Mouse (Mus musculus): ENCODE data around the gene Adam19.

The Adam19 gene

DNA sequence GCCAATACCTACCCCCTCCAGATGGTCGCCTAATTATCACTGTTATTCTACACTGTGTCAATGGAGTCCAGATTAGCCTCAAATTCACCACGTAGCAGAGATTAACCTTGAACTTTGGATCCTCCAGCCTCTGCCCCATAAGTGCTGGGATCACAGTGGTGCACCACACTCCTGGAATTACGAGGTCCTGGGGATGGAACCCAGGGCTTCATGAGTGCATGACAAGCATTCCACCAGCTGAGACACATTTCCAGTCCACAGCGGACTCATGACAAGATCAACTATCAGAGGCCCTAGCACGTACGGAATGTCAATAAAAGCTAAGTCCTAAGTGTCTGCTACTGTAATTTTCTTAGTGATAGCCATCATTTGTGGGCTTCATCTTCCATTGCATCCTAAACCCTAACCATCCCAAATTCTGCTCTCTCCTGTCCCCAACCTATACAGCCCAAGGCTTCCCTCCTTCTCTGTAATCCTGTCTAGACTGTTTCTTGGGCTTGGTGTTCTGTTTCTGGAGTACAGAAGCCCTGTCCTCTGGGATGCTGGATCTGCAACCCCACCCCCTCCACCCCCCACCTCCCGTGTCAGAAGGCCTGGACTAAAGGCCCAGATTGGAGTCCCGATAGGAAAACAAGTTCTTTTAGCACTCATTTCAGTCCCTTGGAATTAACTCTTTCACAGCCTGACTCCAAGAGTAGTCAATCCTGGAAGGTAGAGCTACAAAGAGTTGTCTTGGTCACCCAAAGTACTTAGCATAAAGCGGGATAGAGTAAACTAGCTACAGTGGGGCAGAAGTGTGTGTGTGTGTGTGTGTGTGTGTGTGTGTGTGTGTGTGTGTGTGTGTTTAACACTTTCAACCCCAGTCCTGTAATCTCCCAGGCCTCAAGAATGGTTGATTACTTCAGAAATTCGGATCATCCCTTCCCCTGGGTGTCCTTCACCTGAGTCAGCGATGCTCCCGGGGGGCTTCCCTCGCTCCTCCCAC, 589 bp upstream of the Adam19 start:
- DNase-seq (ENCODE audit: low read depth), result no peak

DNA sequence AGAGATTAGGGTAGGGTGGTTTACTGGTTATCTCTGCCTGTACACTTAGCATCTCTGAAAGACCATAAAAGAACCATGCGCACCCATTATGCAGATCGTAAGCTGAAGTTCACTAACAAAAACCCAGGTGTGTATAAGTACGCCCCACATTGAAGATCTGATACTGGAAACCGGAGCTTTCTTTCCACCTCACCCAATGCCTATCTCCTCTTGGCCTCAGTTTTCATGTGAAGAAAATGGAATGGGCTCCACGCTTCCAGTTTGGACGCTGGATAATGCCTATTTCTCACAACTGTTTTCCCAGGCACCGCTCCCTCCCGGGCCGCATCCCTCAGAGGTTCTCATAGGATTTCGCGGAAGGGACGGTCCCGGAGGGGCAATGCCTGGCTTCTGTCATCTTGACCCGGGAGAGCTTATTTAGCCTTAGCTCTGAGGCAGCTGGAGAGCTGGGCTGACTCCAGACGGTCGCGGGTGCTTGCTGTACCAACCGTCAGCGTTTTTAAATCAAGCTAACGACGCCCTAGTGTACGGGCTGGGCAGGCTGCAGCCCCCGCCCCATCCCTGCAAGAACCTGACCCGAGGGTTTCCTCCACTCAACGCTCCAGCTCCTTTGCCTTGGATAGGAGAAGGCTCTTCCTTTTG, 1.1 kb downstream of the Adam19 start:
- DNase-seq (ENCODE audit: low read depth), result no peak

DNA sequence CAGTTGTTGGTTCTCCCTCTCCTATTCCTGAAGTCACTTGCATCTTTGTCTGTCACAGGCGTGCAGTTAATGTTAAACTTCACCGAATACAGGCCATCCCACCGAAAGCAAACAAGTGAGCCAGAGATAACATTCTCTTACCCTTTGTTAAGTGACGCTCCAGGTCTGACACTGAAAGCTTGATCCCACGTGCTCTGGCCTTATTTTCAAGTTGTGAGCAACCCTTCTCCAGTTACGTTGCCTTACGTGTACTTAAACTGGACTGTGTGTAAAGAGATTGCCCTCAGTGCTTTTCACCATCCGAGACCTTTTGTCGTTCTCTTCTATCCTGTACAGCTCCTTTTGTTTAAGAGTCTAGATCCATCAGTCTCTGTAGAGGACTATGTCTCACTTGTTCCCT, 2.2 kb downstream of the Adam19 start:
- DNase-seq (ENCODE audit: low read depth), result no peak

DNA sequence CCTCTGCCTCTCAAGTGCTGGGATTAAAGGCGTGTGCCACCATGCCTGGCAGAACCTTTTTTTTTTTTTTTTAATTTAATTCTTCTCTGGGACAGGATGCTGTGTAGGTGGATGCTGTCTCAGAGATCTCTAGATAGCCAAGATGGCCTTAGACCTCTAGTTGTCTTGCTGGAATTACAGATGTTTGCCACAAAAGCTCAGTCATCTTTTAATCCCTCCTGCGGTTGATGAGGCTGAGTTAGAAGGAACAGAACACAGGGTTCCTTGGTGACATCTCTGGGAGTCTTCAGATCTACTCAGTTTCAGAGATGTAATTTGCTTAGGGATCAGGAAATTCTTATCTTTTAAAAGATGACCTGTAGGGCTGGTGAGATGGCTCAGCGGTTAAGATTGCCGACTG, 3.1 kb downstream of the Adam19 start:
- no peak for DNase-seq (ENCODE audit: low read depth)

DNA sequence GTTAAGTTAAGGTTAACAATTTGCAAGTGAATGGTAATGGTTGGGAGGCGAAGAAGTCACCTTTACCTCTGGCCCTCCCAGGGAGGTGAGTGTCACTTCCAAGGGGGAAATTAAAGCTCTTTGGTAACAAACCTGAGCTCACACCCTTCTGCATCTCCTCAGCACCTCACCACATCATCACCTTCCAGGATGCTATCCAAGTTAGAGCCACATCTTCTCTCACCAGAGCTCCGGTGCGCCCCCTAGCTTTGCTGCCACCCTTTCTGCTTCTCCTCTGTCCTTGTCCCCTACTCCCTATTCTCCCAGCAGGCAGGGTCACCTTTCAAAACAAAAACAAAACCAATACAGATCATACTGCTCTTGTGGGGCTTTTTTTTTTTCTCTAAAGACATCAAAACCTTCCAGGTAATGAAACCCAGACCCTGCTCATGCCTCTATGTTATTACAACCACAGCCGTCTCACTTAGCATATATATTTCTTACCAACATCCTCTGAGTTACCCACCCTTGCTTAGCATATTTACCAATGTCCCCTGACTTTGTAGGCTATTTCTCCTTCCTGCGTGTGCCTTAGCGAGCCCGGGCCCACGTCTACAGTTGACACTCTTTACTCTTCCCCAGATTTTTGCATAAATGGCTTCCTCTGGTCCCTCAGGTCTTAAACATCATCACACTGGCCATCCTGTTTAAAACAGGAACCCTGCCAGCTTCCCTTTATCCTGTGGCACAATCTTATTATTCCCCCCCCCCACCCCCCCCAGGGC, 4.3 kb downstream of the Adam19 start:
- DNase-seq (ENCODE audit: low read depth), result no peak

DNA sequence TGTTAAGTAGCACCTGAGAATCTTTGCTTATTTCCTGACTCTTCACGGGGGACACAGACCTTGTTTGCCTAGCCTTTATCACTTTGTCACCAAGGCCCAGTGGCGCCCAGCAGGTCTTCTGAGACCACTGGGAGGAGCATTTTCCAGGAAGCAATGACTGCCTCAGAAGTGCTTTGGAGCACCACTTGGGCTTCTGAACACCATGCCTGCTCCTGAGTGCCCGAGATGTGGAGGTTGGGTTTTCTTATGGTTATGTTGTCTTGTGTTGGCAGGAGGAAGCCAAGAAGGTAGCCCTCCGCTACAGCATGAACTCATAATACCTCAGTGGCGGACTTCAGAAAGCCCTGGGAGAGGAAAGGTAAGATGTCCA, 4.8 kb downstream of the Adam19 start:
- DNase-seq (ENCODE audit: low read depth), result no peak

DNA sequence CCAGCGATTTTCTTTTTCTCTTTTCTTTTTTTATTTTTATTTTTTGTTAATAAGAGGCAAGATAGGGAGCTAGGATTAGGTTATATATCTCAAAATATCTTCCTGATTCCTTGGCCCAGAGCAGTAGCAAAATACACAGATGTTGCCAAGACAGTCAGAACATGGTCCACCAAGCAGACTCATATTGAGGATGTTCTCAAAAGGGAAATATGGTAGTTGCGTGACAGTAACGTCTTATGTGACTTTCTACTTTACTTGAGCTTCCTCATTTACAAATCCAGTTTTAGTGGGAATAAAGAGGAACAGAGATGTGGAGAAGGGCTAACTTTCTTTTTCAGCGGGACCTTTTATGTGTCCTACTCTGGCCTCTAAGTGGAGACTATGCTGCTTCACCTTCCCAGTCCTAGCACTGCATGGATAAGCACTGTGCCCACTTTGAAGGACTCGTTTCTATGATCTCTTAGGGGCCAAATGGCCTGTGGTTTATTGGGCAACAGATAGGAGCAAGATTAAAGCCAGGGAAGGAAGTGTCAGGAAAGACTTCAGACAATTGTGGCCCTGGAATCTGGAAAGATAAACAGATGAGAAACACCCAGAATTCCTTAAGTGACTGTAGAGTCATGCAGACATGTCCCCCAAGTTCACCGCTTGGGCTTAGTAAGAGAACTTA, 6.1 kb downstream of the Adam19 start:
- no peak for DNase-seq (ENCODE audit: low read depth)

DNA sequence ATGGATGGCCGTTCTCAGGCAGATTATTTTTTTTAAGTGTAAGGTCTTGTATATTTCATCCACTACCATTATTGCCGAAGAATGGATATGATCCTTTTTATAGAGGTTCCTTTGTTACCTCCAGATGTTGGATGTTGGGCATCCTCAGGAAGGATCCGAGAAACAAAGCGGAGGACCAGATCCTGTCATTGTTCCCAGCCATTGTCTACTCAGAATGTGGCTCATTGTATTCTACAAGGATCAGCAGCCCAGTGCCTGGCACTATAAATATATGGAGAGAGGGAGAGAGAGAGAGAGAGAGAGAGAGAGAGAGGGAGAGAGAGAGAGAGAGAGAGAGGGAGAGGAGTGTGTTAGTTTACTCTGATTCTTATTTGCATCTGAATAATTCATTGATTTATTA, 6.8 kb downstream of the Adam19 start:
- no peak for DNase-seq (ENCODE audit: low read depth)

DNA sequence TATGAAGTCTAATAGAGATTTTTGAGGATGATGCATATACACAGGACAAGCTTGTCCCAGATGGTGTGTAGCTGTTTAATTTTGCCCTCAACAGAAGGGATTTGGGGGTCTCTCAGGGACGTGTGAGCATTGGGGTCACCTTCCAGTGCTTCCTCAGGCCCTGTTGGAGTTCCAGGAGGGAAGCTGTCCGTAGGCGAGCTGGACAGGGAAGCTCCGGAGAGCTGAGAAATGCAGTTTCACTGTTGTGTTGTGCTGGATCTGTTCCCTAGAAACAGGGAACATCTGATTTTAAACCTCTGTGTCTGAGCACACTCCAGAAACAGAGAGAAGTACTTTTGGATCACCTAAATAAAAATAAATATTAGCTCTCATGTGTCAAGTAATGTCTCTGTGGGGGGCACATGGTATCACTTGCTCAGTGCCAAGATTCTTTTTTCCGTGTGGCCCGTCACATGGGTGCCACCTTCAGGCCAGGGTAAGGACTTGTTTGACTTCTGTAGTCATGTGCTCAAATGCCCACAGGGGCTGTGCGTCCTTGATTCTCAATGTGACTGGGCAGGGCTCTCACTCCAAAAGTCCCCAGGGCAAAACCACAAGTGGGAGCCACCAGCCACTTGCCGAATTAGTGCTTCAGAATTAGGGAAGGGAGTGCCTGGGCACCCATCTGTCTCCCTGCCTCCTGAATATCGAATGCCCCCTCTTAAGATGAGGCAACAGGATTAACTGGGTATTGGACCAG, 7.4 kb downstream of the Adam19 start:
- DNase-seq (ENCODE audit: low read depth), result no peak

DNA sequence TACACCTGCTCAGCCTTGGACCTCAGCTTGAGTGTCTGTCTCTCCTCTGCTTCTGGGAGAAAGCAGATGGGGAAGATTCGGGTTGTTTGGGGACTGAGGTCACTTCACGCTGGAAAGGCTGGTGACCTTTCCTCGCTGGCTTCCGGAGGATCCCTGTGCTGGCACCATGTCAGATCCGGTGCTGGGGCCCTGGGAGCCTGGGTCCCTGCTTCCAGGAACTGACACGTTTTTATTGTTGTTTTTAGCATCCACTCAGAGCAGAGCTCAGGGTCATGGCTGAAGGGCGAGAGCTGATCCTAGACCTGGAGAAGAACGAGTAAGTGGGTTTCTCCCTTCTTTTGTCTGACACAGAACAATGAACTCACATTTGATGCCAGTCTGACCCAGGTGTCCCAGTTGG, 9.0 kb downstream of the Adam19 start:
- no peak for DNase-seq (ENCODE audit: low read depth)

DNA sequence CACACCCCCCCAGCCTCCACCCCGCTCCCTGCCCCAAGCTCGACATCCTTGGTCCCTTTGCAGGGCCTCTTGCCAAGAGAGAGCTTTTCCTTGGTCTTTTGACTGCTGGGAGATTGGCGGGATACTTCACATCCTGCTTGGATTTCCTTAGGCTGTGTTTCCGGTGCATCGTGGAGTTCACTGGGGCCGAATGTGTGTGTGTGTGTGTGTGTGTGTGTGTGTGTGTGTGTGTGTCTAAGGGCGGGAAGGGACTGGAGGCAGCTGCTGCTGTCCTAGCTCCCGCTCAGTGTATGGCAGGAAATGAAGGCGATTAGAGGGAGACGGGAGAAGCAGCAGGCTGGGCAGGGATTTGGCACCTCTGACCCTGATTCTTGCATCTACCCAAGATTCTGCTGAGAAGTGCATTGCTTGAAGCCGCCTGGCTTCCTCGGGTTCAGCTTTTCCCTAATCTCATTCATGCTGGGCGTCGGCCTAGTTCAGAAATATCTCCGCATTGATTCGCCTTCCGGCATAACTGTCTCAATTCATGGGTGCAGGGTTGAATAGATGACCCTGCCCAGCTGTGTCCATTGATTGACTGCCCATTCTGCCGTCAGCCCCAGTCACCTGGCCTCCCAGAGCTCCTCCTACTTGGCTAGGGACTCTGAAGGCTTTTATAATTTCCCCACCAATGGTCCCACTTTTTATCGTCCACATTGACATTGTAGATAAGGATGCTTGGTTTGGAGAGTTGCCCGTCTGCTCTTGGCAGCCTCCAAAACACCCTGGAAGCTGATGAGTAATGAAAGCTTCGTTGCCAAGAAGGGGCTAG, 9.6 kb downstream of the Adam19 start:
- no peak for DNase-seq (ENCODE audit: low read depth)

DNA sequence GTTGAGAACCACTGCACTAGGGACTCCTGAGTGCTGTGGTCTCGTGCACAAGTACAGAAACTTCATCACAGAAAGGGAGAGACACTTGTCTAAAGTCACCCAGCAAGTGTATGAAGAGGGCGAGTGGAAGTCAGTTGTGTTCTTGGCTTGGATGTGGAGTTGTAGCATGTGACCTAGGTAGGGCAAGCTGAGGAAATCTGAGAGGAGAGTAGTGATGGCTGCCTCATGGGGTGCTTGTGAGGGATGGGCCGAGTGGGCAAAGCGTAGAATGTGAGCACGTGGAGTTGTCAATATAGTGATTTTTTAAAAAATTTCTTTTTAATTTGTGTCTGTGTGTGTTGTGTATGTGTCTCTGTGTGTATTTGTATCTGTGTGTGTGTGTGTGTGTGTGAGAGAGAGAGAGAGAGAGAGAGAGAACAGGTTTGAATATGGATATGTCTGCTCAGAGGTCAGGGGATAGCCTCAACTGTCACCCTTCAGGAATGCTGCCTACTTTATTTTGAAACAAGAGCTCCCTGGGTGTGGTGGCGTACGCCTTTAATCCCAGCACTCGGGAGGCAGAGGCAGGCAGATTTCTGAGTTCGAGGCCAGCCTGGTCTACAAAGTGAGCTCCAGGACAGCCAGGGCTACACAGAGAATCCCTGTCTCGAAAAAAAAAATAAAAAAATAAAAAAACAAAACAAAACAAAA, 11.7 kb downstream of the Adam19 start:
- no peak for DNase-seq (ENCODE audit: low read depth)

DNA sequence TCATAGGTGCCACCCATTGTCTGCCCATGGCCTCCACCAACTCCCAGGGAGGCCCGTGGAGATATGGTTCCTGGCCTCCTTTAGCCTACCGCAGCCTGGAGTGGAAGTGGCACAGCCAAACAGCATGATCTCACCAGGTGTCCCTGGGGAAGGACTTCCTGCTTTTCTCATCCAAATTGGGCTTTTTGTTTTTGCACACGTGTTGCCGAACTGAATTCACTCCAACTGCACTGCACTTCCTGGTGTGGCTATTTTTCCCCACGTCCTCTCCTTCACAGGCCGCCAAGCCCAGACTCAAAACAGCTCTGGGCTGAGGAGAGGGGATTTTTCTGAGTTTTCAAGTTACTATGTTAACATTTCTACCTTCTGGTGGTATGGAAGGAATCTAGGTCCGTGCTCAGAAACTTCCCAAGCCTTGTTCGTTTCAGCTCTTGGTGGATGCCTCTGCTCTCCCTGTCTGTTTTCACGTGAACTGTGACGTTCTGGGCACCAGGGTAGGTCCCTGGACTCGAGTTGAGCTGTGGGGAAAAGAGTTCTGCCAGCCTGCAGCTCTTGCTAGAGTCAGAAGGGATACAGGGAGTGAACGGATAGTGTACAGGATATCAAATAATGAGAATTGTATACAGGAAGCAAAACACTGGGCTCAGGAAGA, 13.1 kb downstream of the Adam19 start:
- no peak for DNase-seq (ENCODE audit: low read depth)

DNA sequence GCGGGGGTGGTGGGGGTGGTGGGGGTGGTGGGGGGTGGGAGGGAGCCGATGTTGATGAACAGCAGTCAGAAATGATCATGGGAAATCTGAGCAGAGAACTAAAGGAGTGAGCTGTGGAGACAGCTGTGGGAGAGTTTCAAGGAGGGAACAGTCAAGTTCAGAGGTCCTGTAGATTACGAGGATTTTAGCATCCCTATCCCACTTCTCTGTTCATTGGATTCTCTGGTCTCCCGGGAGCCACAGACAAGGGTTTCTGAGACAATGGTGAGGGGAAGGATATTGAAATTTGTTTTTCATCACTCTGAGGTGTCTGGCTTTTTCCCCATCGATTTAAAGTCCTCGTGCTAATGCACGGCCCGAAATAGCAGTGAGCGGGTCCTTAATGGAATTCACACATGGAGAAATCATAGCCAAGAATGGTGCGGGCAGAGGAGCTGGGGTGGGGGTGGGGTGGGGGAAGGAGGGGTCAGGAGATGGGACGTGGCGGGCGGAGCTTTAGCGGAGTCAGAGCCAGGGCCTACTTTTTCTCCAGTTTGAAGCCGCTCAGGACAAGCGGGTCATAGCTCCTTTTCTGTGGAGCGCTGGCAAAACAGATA, 13.7 kb downstream of the Adam19 start:
- DNase-seq (ENCODE audit: low read depth), result no peak

DNA sequence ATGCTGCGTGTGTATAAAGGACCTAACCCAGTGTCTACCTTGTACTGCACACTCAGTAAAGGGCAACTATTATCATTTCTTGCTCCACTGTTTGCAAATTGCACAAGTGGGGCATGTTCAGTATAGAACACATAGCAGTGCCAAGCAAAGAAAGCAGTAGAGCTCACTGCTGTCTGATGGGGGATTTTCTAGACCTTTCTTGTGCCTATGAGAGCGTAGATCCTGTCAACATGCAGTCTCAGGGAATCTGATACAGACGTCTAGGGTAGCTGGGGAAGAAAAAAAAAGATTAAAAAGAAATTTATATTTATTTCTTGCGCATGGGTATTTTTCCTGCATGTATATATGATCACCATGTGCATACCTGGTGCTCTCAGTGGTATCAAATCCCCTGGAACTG, 14.4 kb downstream of the Adam19 start:
- DNase-seq (ENCODE audit: low read depth), result no peak

DNA sequence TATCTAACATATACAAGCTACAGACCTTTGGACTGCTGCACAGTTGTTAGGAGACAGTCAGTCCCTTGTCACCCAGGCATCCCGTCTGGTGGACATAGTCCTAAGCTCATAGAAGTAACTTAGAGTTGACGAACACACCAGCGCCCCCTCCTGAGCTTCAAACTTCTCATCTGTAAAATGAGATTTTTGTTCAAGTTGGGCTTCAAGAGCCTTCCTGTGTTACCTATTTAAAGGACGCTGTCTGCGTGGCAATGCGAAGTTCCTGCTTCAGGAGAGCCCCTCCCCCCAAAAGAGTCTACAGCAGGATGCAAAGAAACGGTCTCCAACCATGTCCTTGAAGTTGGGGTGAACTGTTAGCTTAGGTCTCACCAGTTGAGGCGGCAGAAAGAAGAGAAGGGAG, 15.0 kb downstream of the Adam19 start:
- no peak for DNase-seq (ENCODE audit: low read depth)

DNA sequence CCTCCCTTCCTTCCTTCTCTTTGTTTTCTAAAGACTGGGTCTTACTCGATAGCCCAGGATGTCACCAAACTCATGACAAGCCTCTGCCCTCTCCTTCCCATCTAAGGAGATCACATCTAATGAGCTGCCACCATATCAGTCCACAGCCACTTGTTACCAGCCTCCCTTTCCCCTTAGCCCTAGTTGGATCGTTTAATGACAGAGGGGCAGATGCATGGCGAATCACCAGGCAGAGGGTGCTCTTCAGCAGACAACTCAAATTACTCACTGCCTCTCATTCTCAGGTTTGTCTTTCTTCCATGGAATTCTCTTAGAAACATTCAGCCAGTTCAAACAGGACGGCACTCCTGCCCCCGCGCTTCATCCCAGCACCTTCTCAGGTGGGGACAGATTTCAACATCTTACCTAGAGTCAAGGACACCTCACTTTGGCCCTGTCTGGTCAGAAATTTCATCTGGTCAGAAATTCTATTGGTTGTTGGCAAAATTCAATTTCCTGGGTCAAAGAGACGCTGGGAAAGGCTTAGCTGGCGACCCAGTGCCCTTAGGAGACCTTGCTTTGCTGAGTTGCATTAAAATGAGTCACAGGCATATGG, 16.8 kb downstream of the Adam19 start:
- DNase-seq (ENCODE audit: low read depth), result no peak

DNA sequence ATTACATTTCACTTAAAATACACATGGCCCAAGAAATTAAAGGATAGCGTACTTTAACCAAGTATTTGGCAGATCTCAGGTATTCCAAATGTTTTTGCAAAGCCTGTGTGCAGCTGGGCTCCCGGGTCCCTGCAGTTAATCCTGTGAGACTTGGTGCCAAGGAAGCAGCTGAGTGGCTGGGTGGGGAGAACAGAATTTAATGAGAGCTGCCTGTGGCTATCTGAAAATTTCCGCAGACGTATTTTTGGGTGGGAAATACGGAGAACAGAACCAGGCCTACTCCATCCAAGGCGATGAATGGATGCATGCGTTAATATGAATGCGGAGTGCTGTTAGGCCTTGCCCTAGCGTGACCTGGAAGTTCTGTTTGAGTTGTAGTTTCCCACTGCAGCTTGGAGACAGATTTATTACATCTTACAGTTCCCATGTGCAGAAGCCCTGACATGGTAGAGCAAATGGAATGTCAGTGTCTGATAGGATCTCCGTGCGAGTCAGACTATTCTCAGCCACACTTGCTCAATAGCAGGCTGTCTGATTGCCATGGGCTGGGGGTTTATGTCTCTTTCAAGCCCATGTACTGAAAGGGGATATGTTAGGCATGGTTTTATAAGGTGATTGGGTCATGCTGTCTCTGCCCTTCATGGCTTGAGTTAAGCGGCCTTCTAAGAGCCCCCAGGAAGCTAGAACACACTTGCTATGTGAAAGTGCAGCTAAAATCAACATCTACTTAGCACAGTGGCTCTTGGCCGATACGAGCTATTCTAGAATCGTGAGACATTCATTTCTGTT, 17.5 kb downstream of the Adam19 start:
- DNase-seq (ENCODE audit: low read depth), result peak; percentile 85
